Mouse (Mus musculus): Measurements from ENCODE around the gene Hoxa6. TPM values are rescaled to one million over a fixed set of nuclear protein-coding genes. Genes with fewer than 3 reads are reported as not detected.
A peak's percentile ranks its signal among the peaks of the same experiment; 100 is the strongest.

The Hoxa6 gene
- polyA plus RNA-seq, 1 experiment from 2014 or later = not detected

DNA sequence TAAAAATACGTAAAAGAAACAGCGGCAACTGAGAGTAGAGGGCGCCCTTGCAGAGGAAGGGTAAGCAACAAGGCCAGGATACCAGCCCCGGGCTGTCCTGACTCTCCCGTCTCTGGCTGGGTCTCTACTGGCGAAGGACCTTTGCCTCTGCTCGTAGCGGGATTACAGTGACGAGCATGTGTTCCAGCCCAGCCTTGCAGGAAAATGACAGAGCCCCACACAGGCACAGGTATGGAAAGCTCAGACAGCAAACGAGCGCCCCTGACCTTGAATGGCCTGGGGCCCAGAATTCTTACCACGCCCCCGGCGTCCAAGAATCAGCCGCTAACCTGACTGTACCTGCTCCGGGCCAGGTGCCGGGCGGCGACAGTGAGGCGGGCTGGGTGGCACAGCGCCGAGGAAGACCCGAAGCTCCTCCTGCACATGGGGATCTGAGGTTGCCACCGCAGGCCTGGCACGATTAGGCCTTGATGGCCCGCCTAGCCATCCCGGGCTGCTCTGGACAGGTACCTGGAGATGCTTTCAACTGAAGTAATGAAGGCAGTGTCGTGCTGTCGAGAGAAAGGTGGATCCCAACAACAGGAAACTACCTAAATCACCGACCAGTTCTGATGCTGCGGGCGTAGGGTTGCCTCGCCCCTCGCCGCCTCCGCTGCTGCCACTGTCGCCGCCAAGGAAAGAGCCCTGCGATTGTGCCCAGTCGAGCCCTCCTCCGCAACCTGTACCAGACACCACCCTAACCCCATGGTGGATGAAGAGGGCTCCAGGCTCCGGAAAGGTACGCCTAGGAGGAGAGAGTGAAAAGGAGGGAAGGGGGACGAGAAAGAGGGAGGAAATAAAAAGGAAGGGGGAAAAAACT, 21.3 kb upstream of the Hoxa6 start:
- Histone ChIP-seq H3K36me3 (no peaks in the 10 kb centered on the region), H3K27me3 (ENCODE audit: low read depth, poor library complexity, severe bottlenecking) (peaks cover 100% of the 10 kb centered on the region), H3K4me1 (peaks cover 7% of the 10 kb centered on the region; the same call in 1 of the 2 replicates), H3K4me3 (no peak overlapping the region), H3K9me3 (replicated peaks) (no peaks in the 10 kb centered on the region), H3K27ac (replicated peaks) (no peak overlapping the region)
- WGBS = 3% methylated on average over 44 of the region's 44 CpGs
- peak; percentile 53 for DNase-seq (ENCODE audit: low spot score)

DNA sequence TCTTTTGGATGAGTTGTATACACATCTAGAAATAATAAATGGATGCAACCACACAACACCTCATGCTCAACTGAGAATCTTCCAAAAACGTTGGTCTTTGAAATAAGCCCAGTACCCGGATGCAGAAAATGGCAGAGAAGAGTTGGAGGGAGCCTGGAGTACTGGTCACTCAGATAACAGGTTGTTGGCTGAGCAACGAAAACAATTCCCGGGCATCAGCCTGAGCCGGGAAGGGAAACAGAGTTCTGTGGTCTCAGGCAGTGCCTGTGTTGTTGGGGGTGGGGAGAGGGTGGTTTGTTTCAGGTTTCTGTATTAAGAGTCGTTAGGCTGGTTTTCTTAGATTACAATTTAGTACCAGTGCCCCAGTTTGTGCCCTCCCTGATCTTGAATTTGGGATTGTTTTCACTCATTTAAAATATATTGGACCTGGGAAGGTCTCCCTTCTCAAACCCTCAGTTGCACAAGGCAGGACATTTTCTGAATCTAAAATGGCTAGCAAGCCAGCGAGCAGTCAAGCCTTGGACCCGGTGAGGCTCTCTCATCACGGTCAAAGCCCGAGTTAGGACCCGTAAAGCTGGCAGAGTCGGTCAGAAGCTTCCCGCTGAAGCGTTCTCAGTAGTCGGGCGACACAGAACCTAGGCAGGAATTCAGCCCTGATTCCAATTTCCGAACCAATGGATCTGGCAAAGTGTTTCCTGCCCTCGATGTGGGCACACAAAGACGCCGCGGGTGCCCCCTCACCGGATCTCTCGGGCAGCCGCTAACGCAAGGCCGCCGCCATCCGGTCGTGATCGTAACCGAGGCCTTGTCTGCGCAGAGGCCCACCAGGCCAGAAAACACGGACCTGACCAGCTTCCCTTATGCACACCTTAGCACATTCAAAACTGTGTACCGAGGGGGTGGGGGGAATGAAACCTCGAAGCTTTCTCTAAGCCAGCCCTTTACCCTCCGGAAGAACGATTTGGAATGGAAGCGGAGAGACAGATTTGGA, 20.2 kb upstream of the Hoxa6 start:
- Histone ChIP-seq H3K36me3 (no peaks in the 10 kb centered on the region), H3K9me3 (replicated peaks) (no peaks in the 10 kb centered on the region), H3K4me1 (peaks cover 3% of the 10 kb centered on the region; the same call in 1 of the 2 replicates), H3K4me3 (no peak overlapping the region), H3K27ac (replicated peaks) (no peak overlapping the region), H3K27me3 (ENCODE audit: low read depth, poor library complexity, severe bottlenecking) (peaks cover 100% of the 10 kb centered on the region)
- 2% methylated on average over 38 of the region's 38 CpGs for WGBS
- DNase-seq (ENCODE audit: low spot score) = peak; percentile 61

GRCm38 (mm10) chr6:52227470-52228222, 19.1 kb upstream of the Hoxa6 start:
- whole genome bisulfite sequencing = 2% methylated on average over 11 of the region's 11 CpGs
- Histone ChIP-seq H3K4me1 (peaks cover 3% of the 10 kb centered on the region; the same call in 1 of the 2 replicates), H3K27ac (replicated peaks) (no peak overlapping the region), H3K9me3 (replicated peaks) (no peaks in the 10 kb centered on the region), H3K27me3 (ENCODE audit: low read depth, poor library complexity, severe bottlenecking) (peaks cover 100% of the 10 kb centered on the region), H3K4me3 (no peak overlapping the region), H3K36me3 (no peaks in the 10 kb centered on the region)
- DNase-seq (ENCODE audit: low spot score) = no peak

- DNase-seq (ENCODE audit: low spot score) = no peak
Observed at GRCm38 (mm10) chr6:52226569-52227257, 18.2 kb upstream of the Hoxa6 start.

DNA sequence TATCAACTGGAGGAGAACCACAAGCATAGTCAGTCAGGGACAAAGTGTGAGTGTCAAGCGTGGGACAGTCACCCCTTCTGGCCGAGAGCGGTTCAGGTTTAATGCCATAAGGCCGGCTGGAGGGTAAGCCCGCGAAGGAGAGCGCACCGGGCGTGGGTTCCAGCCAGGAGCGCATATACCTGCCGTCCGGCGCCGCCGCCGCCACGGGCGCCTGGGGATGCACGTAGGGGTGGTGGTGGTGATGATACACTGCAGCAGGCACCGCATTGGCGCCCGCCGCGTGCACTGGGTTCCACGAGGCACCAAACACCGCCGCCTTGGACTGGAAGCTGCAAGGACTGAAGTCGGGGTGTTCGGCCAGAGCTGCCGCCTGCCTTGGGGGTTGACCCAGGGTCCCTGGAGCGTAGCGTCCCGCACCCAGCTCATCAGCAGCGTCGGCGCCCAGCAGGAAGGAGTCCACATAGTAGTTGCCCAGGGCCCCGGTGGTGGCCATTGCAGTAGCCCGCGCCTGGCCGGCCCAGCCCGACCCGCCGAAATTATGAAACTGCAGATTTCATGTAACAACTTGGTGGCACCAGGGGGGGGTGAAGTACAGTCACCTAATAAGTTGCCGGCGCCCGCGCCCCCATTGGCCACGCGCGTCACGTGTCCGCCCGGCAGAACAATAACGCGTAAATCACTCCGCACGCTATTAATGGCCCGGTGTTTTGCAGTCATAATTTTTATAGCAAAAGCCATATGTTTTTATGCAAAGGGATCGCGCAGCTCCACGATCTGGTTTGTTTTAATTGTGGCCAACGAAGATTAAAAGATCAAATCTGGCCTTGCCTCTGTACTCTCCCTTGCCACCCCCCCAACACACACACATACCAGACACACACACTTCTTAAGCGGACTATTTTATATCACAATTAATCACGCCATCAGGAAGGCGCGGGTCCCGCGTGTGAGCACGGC, 17.4 kb upstream of the Hoxa6 start:
- Histone ChIP-seq H3K36me3 (no peaks in the 10 kb centered on the region), H3K4me3 (no peak overlapping the region), H3K9me3 (replicated peaks) (no peaks in the 10 kb centered on the region), H3K27ac (replicated peaks) (no peak overlapping the region), H3K4me1 (peaks cover 14% of the 10 kb centered on the region), H3K27me3 (ENCODE audit: low read depth, poor library complexity, severe bottlenecking) (peaks cover 100% of the 10 kb centered on the region)
- no peak for DNase-seq (ENCODE audit: low spot score)
- 3% methylated on average over 69 of the region's 69 CpGs for WGBS

More at GRCm38 (mm10) chr6:52226569-52227257, 18.2 kb upstream of the Hoxa6 start:
- peaks cover 7% of the 10 kb centered on the region; the same call in 1 of the 2 replicates for H3K4me1 ChIP-seq
- peaks cover 100% of the 10 kb centered on the region for H3K27me3 ChIP-seq (ENCODE audit: low read depth, poor library complexity, severe bottlenecking)
- no peaks in the 10 kb centered on the region for H3K9me3 ChIP-seq (replicated peaks)
- no peaks in the 10 kb centered on the region for H3K36me3 ChIP-seq
- 4% methylated on average over 26 of the region's 26 CpGs for WGBS
- no peak overlapping the region for H3K27ac ChIP-seq (replicated peaks)
- H3K4me3 ChIP-seq = no peak overlapping the region

DNA sequence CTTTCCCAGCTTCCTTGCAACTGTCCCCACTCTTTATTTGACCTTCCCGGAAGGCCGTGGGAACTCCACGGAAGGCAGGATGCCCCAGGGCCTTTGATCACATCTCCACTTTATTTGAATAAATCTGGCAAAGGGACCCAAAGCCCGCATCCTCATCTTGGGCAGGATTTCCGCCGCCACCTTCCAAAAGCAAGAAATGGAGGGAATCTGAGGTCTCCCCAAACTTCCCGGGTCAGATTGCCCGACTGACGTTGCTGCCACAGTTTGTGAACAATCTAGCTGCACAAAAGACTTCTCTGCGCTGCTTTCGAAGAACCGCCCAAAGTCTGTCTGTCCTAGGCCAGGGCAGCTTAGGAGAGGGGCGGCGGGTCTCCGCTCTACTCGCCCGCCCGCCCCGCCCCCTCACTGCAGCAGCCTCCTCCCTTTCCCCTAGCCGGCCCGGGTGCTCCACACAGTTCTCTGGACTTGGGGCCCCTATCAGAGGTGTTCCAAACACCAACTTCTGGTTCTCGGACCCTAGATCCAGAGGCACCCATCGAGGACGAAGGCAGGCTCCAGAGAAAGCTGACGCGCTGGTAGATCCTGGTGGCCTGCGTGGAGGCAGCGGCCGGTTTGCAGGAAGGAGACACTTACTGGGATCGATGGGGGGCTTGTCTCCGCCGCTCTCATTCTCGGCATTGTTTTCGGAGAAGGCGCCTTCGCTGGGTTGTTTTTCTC, 16.5 kb upstream of the Hoxa6 start:
- Histone ChIP-seq H3K9me3 (replicated peaks) (no peaks in the 10 kb centered on the region), H3K4me1 (peaks cover 11% of the 10 kb centered on the region), H3K36me3 (no peaks in the 10 kb centered on the region), H3K27ac (replicated peaks) (no peak overlapping the region), H3K27me3 (ENCODE audit: low read depth, poor library complexity, severe bottlenecking) (peaks cover 100% of the 10 kb centered on the region), H3K4me3 (no peak overlapping the region)
- 2% methylated on average over 36 of the region's 36 CpGs for WGBS
- DNase-seq (ENCODE audit: low spot score) = no peak

DNA sequence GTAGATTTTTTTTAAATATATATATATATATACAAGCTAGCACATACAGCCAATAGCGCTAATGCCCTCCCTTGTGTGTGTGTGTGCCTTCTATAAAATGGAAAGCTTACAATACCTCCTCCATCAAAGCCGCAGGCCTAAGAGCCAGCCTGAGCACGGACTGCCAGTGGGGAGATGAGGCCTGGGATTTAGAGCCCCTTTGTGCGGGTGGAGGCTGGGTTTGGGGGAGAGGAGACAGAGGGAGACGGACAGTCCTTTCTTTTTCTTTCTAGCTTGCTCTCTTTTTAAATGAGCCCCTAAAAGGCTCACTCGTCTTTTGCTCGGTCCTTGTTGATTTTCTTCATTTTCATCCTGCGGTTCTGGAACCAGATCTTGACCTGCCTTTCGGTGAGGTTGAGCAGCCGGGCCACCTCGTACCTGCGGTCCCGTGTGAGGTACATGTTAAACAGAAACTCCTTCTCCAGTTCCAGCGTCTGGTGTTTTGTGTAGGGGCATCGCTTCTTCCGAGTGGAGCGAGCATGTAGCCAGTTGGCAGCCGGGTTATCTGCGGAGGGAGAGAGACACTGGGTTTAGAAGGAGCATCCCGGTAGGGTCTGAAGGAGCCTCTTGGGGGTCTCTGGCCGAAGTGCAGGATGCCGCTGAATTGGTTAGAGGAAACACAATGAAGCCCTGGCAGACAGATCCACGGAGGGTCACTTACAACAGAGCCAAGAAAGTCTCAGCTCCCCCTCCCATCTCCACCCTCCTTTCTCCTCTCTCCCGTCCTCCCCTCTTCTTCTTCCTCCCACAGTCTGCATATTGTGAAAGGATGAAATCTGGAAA, 15.6 kb upstream of the Hoxa6 start:
- H3K27ac ChIP-seq (replicated peaks) = no peak overlapping the region
- 2% methylated on average over 24 of the region's 24 CpGs for WGBS
- H3K36me3 ChIP-seq = no peaks in the 10 kb centered on the region
- peaks cover 100% of the 10 kb centered on the region for H3K27me3 ChIP-seq (ENCODE audit: low read depth, poor library complexity, severe bottlenecking)
- no peaks in the 10 kb centered on the region for H3K9me3 ChIP-seq (replicated peaks)
- no peak for DNase-seq (ENCODE audit: low spot score)
- H3K4me1 ChIP-seq = peaks cover 11% of the 10 kb centered on the region
- H3K4me3 ChIP-seq = no peak overlapping the region

- 10% methylated on average over 13 of the region's 13 CpGs for WGBS
- no peak for DNase-seq (ENCODE audit: low spot score)
- no peaks in the 10 kb centered on the region for H3K9me3 ChIP-seq (replicated peaks)
Observed at GRCm38 (mm10) chr6:52222729-52223128, 14.2 kb upstream of the Hoxa6 start.

DNA sequence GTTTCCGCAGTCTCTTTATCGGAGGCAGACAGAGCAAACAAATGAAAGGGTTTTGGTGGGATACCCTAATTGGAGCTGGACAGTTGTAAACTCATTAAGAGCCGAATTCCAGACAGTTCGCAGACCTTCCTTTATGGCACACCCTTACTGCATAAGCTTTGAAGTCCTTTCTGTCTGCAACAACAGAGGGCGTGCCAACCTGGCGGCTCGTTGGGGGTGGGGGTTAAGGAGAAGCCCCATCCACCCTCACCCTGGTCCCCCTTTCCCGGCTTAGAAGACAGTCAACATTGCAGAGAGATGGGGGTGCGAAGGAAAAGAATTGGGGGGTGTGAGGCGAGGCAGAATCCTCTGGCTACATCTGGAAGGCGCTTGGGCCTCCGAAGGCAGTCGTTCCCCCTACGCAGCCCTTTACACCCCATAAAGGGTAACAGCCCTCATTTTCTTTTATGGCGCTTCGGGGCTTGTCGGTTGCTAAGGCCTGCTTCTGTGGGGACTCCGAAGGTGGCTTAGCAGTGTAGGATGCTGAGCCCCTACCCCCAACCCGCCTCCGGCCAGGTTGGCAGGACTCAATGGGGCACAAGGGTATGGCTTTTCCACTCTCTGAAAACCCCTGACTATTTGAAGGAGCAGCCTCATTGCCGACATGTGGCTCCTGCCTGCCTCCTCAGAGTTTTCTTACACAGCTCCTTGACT, 13.6 kb upstream of the Hoxa6 start:
- no peak for DNase-seq (ENCODE audit: low spot score)
- WGBS = 6% methylated on average over 21 of the region's 21 CpGs
- H3K9me3 ChIP-seq (replicated peaks) = no peaks in the 10 kb centered on the region
- H3K36me3 ChIP-seq = no peaks in the 10 kb centered on the region
- no peak overlapping the region for H3K27ac ChIP-seq (replicated peaks)
- peaks cover 17% of the 10 kb centered on the region for H3K4me1 ChIP-seq
- H3K27me3 ChIP-seq (ENCODE audit: low read depth, poor library complexity, severe bottlenecking) = peaks cover 100% of the 10 kb centered on the region
- 0 out of 2 replicates have a peak overlapping the region, but pooled peaks have one; percentile 49 for H3K4me3 ChIP-seq

More at GRCm38 (mm10) chr6:52222729-52223128, 14.2 kb upstream of the Hoxa6 start:
- Histone ChIP-seq H3K27ac (replicated peaks) (no peak overlapping the region), H3K4me1 (peaks cover 12% of the 10 kb centered on the region), H3K4me3 (no peak overlapping the region), H3K27me3 (ENCODE audit: low read depth, poor library complexity, severe bottlenecking) (peaks cover 100% of the 10 kb centered on the region), H3K36me3 (no peaks in the 10 kb centered on the region)

Measured in midbrain, embryonic 10.5 days (tissue).